Mouse (Mus musculus): ENCODE measurements around the gene Rhof.

The Rhof gene

GRCm38 (mm10) chr5:123150641-123151040 is 18.1 kb upstream of the Rhof start:
- in situ Hi-C loops (cut with MboI; ENCODE audit: unreplicated experiment in 2 of 2) = loop anchor here in 1 of 2 experiments (25.0 kb wide), 1 partner anchor 188 kb away; no protein-coding TSS in a partner anchor

- in situ Hi-C loops (cut with MboI; ENCODE audit: unreplicated experiment in 2 of 2) = loop anchor here in 1 of 2 experiments (10.0 to 25.0 kb wide), 2 partner anchors 175 to 187 kb away; no protein-coding TSS in a partner anchor
Measured at GRCm38 (mm10) chr5:123149451-123150400, 17.2 kb upstream of the Rhof start.

- in situ Hi-C loops (cut with MboI; ENCODE audit: unreplicated experiment in 2 of 2) = loop anchor here in 1 of 2 experiments (10.0 kb wide), 1 partner anchor 177 kb away; no protein-coding TSS in a partner anchor
Measured at GRCm38 (mm10) chr5:123148073-123148722, 15.7 kb upstream of the Rhof start.

- in situ Hi-C loops (cut with MboI; ENCODE audit: unreplicated experiment in 2 of 2) = loop anchor here in 1 of 2 experiments (10.0 kb wide), 1 partner anchor 177 kb away; no protein-coding TSS in a partner anchor
Measured at GRCm38 (mm10) chr5:123147569-123147968, 15.1 kb upstream of the Rhof start.

GRCm38 (mm10) chr5:123146357-123146756 is 13.9 kb upstream of the Rhof start:
- in situ Hi-C loops (cut with MboI; ENCODE audit: unreplicated experiment in 2 of 2) = loop anchor here in 1 of 2 experiments (10.0 kb wide), 1 partner anchor 178 kb away; no protein-coding TSS in a partner anchor

GRCm38 (mm10) chr5:123144746-123145590 is 12.5 kb upstream of the Rhof start:
- in situ Hi-C loops (cut with MboI; ENCODE audit: unreplicated experiment in 2 of 2) = loop anchor here in 1 of 2 experiments (10.0 kb wide), 1 partner anchor 180 kb away; no protein-coding TSS in a partner anchor

- in situ Hi-C loops (cut with MboI; ENCODE audit: unreplicated experiment in 2 of 2) = loop anchor here in 1 of 2 experiments (10.0 kb wide), 1 partner anchor 181 kb away; no protein-coding TSS in a partner anchor
Measured at GRCm38 (mm10) chr5:123143971-123144745, 11.7 kb upstream of the Rhof start.

- in situ Hi-C loops (cut with MboI; ENCODE audit: unreplicated experiment in 2 of 2) = loop anchor here in 1 of 2 experiments (10.0 kb wide), 1 partner anchor 181 kb away; no protein-coding TSS in a partner anchor
Measured at GRCm38 (mm10) chr5:123143251-123143970, 10.9 kb upstream of the Rhof start.

GRCm38 (mm10) chr5:123142161-123143157 is 10.0 kb upstream of the Rhof start, which contains the start of gene Setd1b:
Gene Setd1b (plus strand): TSS chr5:123142193.
- in situ Hi-C loops (cut with MboI; ENCODE audit: unreplicated experiment in 2 of 2) = loop anchor here in 1 of 2 experiments (10.0 kb wide), 1 partner anchor 182 kb away; no protein-coding TSS in a partner anchor

- in situ Hi-C loops (cut with MboI; ENCODE audit: unreplicated experiment in 2 of 2) = loop anchor here in 1 of 2 experiments (10.0 kb wide), 1 partner anchor 183 kb away; no protein-coding TSS in a partner anchor
Measured at GRCm38 (mm10) chr5:123141555-123142160, 9.2 kb upstream of the Rhof start.

- in situ Hi-C loops (cut with MboI; ENCODE audit: unreplicated experiment in 2 of 2) = loop anchor here in 1 of 2 experiments (10.0 kb wide), 1 partner anchor 184 kb away; no protein-coding TSS in a partner anchor
Measured at GRCm38 (mm10) chr5:123140694-123141554, 8.4 kb upstream of the Rhof start.

- in situ Hi-C loops (cut with MboI; ENCODE audit: unreplicated experiment in 2 of 2) = loop anchor here in 1 of 2 experiments (10.0 kb wide), 1 partner anchor 185 kb away; no protein-coding TSS in a partner anchor
Measured at GRCm38 (mm10) chr5:123139722-123140627, 7.5 kb upstream of the Rhof start.

GRCm38 (mm10) chr5:123138953-123139721 is 6.6 kb upstream of the Rhof start:
- in situ Hi-C loops (cut with MboI; ENCODE audit: unreplicated experiment in 2 of 2) = no loop called here

Data from v-Abl transformed pro-B cells (cell line).